Mouse (Mus musculus): ENCODE results near the gene 4930523C07Rik.

GRCm38 (mm10) chr1:160036996-160037521 is 7.1 kb upstream of the 4930523C07Rik start:
- TF ChIP-seq POLR2A (IDR thresholded peaks at IDR 0.05; ENCODE audit: extremely low read depth, insufficient read depth, low read length) (no peak), CTCF (IDR thresholded peaks at IDR 0.05; ENCODE audit: extremely low read depth, insufficient read depth, low read length) (no peak)
